In the genomic region with DNA sequence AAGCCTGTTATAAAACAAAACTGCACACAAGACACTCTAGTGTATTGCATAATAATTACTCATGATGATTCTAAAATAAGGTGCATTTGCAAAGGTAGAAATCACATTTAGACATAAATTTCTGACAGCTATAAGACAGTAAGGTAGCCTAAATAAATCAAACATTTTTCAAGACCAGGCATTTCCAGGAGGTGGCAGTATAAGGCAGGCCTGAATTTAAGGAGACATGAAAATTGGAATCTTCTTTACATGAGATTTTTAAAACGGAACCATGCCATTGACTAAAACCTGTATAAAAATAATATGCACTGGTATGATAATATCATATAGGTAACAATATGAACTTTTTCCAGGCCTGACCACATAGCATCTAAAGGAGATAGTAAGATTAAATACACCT, we compare ENCODE assay signal across 9 mouse cellular contexts.
DNase-seq lines count a peak whose midpoint lies in the region; ATAC-seq and TF ChIP-seq lines count a peak whose summit lies in the region.
"Had no signal": no experiment of that assay in that cellular context is flagged by ENCODE, and none has a peak within 500 bp of the region (broad histone marks: within the 10 kb centered on the region; RNA-seq: fewer than 3 reads in every experiment).

No protein-coding gene starts in this region.

- DNase-seq in gastrocnemius, adult 2 months: no peak
- DNase-seq in gastrocnemius, adult 8-10 months (ENCODE audit: low spot score in 2 of 2): no peak
- DNase-seq in lung, postnatal 0 days (ENCODE audit: low spot score): peak; percentile 5
- DNase-seq in lung, adult 18-20 months: no peak
- DNase-seq in Muller cell, postnatal 12 days (ENCODE audit: inconsistent ontology term): peak; percentile 5
- peak; percentile 11 for DNase-seq in naive thymus-derived CD4-positive, alpha-beta T cell, adult 2 months (ENCODE audit: low read depth)
- DNase-seq in adrenal gland, postnatal 36 days: no peak
- DNase-seq in heart, embryonic 10.5 days (ENCODE audit: low spot score): no peak

- ATAC-seq in lung, postnatal 0 days: no peak

- no peaks in the 10 kb centered on the region for H3K27me3 ChIP-seq in lung, postnatal 0 days (replicated peaks; ENCODE audit: insufficient read depth, low read length)
- no peaks in the 10 kb centered on the region for H3K27me3 ChIP-seq in heart, embryonic 10.5 days (ENCODE audit: insufficient read depth, poor library complexity, severe bottlenecking)
- H3K27me3 ChIP-seq: heart, embryonic 13.5 days had no signal

- no peak overlapping the region for H3K27ac ChIP-seq in gastrocnemius, adult 2 months
- no peak overlapping the region for H3K27ac ChIP-seq in lung, postnatal 0 days (ENCODE audit: low read length)
- no peak overlapping the region for H3K27ac ChIP-seq in heart, embryonic 10.5 days
- H3K27ac ChIP-seq: heart, embryonic 13.5 days had no signal

- 57% methylated on average over 1 of the region's 1 CpGs for WGBS in lung, postnatal 0 days
- WGBS in heart, embryonic 10.5 days: 56% methylated on average over 1 of the region's 1 CpGs

- no peak overlapping the region for H3K4me2 ChIP-seq in lung, postnatal 0 days (replicated peaks; ENCODE audit: low read depth, low read length)
- H3K4me2 ChIP-seq: heart, embryonic 13.5 days had no signal

- TF ChIP-seq CTCF in gastrocnemius, adult 2 months (IDR thresholded peaks at IDR 0.05): peak; percentile 45
- TF ChIP-seq CTCF in lung, postnatal 0 days (IDR thresholded peaks at IDR 0.05): peak; percentile 49

- no peaks in the 10 kb centered on the region for H3K4me1 ChIP-seq in lung, postnatal 0 days (ENCODE audit: insufficient read depth, low read depth, low read length)
- no peaks in the 10 kb centered on the region for H3K4me1 ChIP-seq in heart, embryonic 10.5 days
- H3K4me1 ChIP-seq: heart, embryonic 13.5 days had no signal

- H3K9ac ChIP-seq in lung, postnatal 0 days (replicated peaks; ENCODE audit: low read depth): no peak overlapping the region
- H3K9ac ChIP-seq: heart, embryonic 13.5 days had no signal

- H3K4me3 ChIP-seq in gastrocnemius, adult 2 months: no peak overlapping the region
- no peak overlapping the region for H3K4me3 ChIP-seq in lung, postnatal 0 days (ENCODE audit: low read depth, low read length)
- H3K4me3 ChIP-seq in heart, embryonic 10.5 days: no peak overlapping the region
- H3K4me3 ChIP-seq: heart, embryonic 13.5 days had no signal

- no peaks in the 10 kb centered on the region for H3K36me3 ChIP-seq in lung, postnatal 0 days (ENCODE audit: insufficient read depth, low read length)
- no peaks in the 10 kb centered on the region for H3K36me3 ChIP-seq in heart, embryonic 10.5 days
- H3K36me3 ChIP-seq: heart, embryonic 13.5 days had no signal

- H3K9me3 ChIP-seq in lung, postnatal 0 days (ENCODE audit: low read length): no peaks in the 10 kb centered on the region
- no peaks in the 10 kb centered on the region for H3K9me3 ChIP-seq in heart, embryonic 10.5 days
- H3K9me3 ChIP-seq: heart, embryonic 13.5 days had no signal

- no peak for TF ChIP-seq EP300 in lung, postnatal 0 days (IDR thresholded peaks at IDR 0.05)

- intact Hi-C loops in gastrocnemius, adult 2 months (cut with DNase I): no loop called here

Comparison
In these comparisons a context has a peak if more than half of its experiments do, and no peak if none do; other contexts are left out.
1. DNase-seq: peak in lung, postnatal 0 days (single experiment), Muller cell, postnatal 12 days (single experiment) and naive thymus-derived CD4-positive, alpha-beta T cell, adult 2 months (single experiment); none in gastrocnemius, adult 2 months (single experiment), gastrocnemius, adult 8-10 months (0 of 2), lung, adult 18-20 months (0 of 2), adrenal gland, postnatal 36 days (0 of 2) and heart, embryonic 10.5 days (single experiment).